Mouse (Mus musculus) thymus, postnatal 10 days (tissue): ENCODE data around the gene Ap3b2.
"Not testable (repeated sequence)": the region's sequence is repeated elsewhere in the genome, so short reads cannot be mapped to it uniquely, and the experiment has no call there.

Source experiments
- DNase-seq, 2 experiments: peaks; one replicate each; pipeline ENCODE4 v3.0.0; 2021; ENCODE audit warnings: low spot score in 2 of 2

Gene Ap3b2

GRCm38 (mm10) chr7:81493331-81494021 lies at the start of gene Ap3b2:
Ap3b2 (minus strand) TSS chr7:81493925.
- DNase-seq, result peak in 1 of 2 experiments; percentile 37

GRCm38 (mm10) chr7:81542934-81543333 lies 49.2 kb upstream of the Ap3b2 start:
- no peak for DNase-seq

GRCm38 (mm10) chr7:81541924-81542524 lies 48.3 kb upstream of the Ap3b2 start:
- DNase-seq, result no peak

- DNase-seq, result no peak
Measured at GRCm38 (mm10) chr7:81540999-81541398, 47.3 kb upstream of the Ap3b2 start.

- DNase-seq, result no peak
Measured at GRCm38 (mm10) chr7:81539565-81539964, 45.8 kb upstream of the Ap3b2 start.

GRCm38 (mm10) chr7:81538070-81538675 lies 44.4 kb upstream of the Ap3b2 start:
- DNase-seq, result no peak

- DNase-seq, result no peak
Measured at GRCm38 (mm10) chr7:81536478-81536877, 42.8 kb upstream of the Ap3b2 start.

- DNase-seq, result no peak
Measured at GRCm38 (mm10) chr7:81531462-81531861, 37.7 kb upstream of the Ap3b2 start.

GRCm38 (mm10) chr7:81528918-81529317 lies 35.2 kb upstream of the Ap3b2 start:
- DNase-seq, result no peak

GRCm38 (mm10) chr7:81523663-81524017 lies 29.9 kb upstream of the Ap3b2 start:
- DNase-seq, result no peak

- peak; percentile 85 to 88 for DNase-seq
Measured at GRCm38 (mm10) chr7:81523008-81523662, 29.4 kb upstream of the Ap3b2 start.

- peak in 1 of 2 experiments; percentile 22 for DNase-seq
Measured at GRCm38 (mm10) chr7:81516154-81517030, 22.7 kb upstream of the Ap3b2 start.

GRCm38 (mm10) chr7:81514906-81515590 lies 21.3 kb upstream of the Ap3b2 start:
- peak; percentile 22 to 28 for DNase-seq

- DNase-seq, result no peak
Measured at GRCm38 (mm10) chr7:81501050-81501449, 7.3 kb upstream of the Ap3b2 start.

GRCm38 (mm10) chr7:81498181-81498580 lies 4.5 kb upstream of the Ap3b2 start, which contains the start of gene BC048679:
BC048679 (minus strand) TSS chr7:81498281.
- no peak for DNase-seq

- DNase-seq, result no peak
Measured at GRCm38 (mm10) chr7:81497171-81497570, 3.4 kb upstream of the Ap3b2 start.

GRCm38 (mm10) chr7:81492628-81493027 lies 1.1 kb downstream of the Ap3b2 start:
- no peak for DNase-seq

GRCm38 (mm10) chr7:81489649-81490048 lies 4.1 kb downstream of the Ap3b2 start:
- no peak for DNase-seq

GRCm38 (mm10) chr7:81480800-81481199 lies 12.9 kb downstream of the Ap3b2 start:
- DNase-seq, result no peak

GRCm38 (mm10) chr7:81479531-81480090 lies 14.1 kb downstream of the Ap3b2 start:
- DNase-seq, result no peak

- DNase-seq, result not testable (repeated sequence)
Measured at GRCm38 (mm10) chr7:81478261-81478660, 15.5 kb downstream of the Ap3b2 start.
